Mouse (Mus musculus): ENCODE measurements at regions not wholly inside any gene's neighbourhood (a gene's known extent, or its start where the extent isn't known, plus 50 kb on each side); places are given as distances from the start of the nearest gene placed in this dataset.
A peak's percentile ranks its signal among the peaks of the same experiment; 100 is the strongest.

DNA sequence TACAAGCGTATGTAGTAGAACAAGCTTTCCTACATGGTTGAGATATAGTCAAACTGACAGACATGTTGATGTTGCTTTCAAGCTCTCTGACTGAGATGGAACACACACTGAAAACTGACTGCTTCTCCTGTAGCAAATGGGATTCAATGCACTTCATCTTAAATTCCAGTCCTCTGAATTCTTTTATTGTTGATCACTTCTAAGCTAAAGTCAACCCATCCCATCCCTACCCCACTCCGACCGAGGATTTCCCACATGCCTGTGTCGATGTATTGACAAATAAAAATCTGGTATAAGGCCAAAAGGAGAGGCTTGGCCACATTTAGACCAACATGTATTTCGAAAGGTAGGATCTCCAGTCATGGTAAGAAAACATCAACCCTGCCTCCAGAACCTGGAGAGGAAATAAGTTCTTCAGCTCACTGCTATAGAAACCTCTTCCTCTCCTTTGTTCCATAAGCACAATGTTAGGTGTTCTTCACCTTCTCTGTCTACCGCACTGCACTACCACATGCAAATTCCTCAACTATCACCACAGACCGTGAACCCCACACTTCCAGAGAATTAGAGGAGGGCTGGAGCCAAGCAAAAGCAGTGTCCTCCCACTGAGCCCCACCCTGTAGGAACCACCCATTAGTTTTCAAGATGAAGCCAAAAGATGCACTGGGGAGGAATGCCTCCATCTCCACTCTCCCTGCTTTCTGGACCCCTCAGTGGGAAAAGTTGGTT, 330.1 kb downstream of the Klf6 start:
- no peaks in the 10 kb centered on the region for H3K9me3 ChIP-seq (ENCODE audit: control insufficient read depth, low read length)
- no peak overlapping the region for H3K9ac ChIP-seq (ENCODE audit: low read length)
- no peak overlapping the region for H3K4me3 ChIP-seq (ENCODE audit: low read depth, low read length)
- DNase-seq (ENCODE audit: low spot score) (no peak), ATAC-seq (ENCODE audit: low FRiP score, low TSS enrichment) (peak; percentile 51; the same call in 1 of the 2 replicates)
- WGBS: 65% methylated on average over 7 of the region's 7 CpGs
- H3K27ac ChIP-seq (replicated peaks): peak overlapping the region; percentile 70
- 0 out of 2 replicates have a peak, but pooled peaks cover 5% of the 10 kb centered on the region for H3K4me1 ChIP-seq (replicated peaks; ENCODE audit: control insufficient read depth, insufficient read depth)
- H3K36me3 ChIP-seq (ENCODE audit: control insufficient read depth, insufficient read depth, low read length): no peaks in the 10 kb centered on the region
- no peak overlapping the region for H3K4me2 ChIP-seq (replicated peaks; ENCODE audit: low read depth)
- H3K27me3 ChIP-seq (ENCODE audit: control insufficient read depth, insufficient read depth, low read length): no peaks in the 10 kb centered on the region
- TF ChIP-seq EP300 (optimal IDR thresholded peaks at IDR 0.05) (no peak), CTCF (IDR thresholded peaks at IDR 0.05; ENCODE audit: low read depth) (no peak)

DNA sequence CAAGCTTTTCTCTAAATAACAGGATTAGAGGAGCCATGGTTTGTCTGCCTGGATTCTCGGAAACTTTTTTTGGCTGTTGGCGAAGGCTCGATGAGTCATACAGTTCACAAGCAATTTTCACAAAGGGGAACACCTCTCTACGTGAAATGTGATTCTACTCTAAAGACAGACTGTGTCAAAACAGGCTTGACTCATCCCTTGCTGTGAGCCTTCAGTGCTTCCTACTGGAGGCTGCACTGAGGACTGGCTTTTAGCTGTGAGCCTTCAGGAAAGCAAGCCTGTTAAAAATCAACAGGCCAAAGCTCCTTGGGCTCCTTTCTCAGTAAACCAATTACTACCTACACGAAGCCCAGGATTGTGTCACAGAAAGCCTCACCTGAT, 330.6 kb downstream of the Klf6 start:
- WGBS: 20% methylated on average over 5 of the region's 5 CpGs
- Histone ChIP-seq H3K27ac (replicated peaks) (peak overlapping the region; percentile 81), H3K9ac (ENCODE audit: low read length) (no peak overlapping the region), H3K4me1 (replicated peaks; ENCODE audit: control insufficient read depth, insufficient read depth) (0 out of 2 replicates have a peak, but pooled peaks cover 5% of the 10 kb centered on the region), H3K4me3 (ENCODE audit: low read depth, low read length) (no peak overlapping the region), H3K27me3 (ENCODE audit: control insufficient read depth, insufficient read depth, low read length) (no peaks in the 10 kb centered on the region), H3K36me3 (ENCODE audit: control insufficient read depth, insufficient read depth, low read length) (no peaks in the 10 kb centered on the region), H3K4me2 (replicated peaks; ENCODE audit: low read depth) (no peak overlapping the region), H3K9me3 (ENCODE audit: control insufficient read depth, low read length) (no peaks in the 10 kb centered on the region)
- DNase-seq (ENCODE audit: low spot score) (no peak), ATAC-seq (ENCODE audit: low FRiP score, low TSS enrichment) (peak; percentile 82)
- TF ChIP-seq CTCF (IDR thresholded peaks at IDR 0.05; ENCODE audit: low read depth): peak; percentile 24; the same call in 1 of the 2 replicates
- TF ChIP-seq EP300 (optimal IDR thresholded peaks at IDR 0.05): peak; percentile 57

DNA sequence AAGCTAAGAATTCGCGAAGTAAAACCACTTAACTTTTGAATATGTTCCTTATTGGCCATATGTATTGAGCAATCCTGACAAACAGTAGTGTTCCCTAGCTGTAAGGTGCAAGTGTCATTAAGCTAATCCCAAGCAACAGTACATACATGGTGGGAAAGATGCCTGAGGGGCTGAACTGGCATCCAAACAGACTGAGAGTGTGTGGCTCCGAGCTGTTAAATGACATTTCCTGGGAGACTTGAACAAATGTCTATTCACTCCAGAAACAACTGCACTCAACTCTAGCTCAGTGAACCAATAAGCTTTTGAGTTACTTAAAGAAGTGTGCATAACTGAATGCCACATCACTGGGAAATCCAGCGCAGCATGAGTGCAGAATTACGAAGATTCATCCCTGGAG, 335.4 kb downstream of the Klf6 start:
- H3K9me3 ChIP-seq (ENCODE audit: control insufficient read depth, low read length): no peaks in the 10 kb centered on the region
- H3K4me2 ChIP-seq (replicated peaks; ENCODE audit: low read depth): no peak overlapping the region
- H3K27me3 ChIP-seq (ENCODE audit: control insufficient read depth, insufficient read depth, low read length): no peaks in the 10 kb centered on the region
- ATAC-seq (ENCODE audit: low FRiP score, low TSS enrichment) (no peak), DNase-seq (ENCODE audit: low spot score) (no peak)
- no peak overlapping the region for H3K27ac ChIP-seq (replicated peaks)
- TF ChIP-seq EP300 (optimal IDR thresholded peaks at IDR 0.05) (no peak), CTCF (IDR thresholded peaks at IDR 0.05; ENCODE audit: low read depth) (no peak)
- 0 out of 2 replicates have a peak, but pooled peaks cover 5% of the 10 kb centered on the region for H3K4me1 ChIP-seq (replicated peaks; ENCODE audit: control insufficient read depth, insufficient read depth)
- H3K9ac ChIP-seq (ENCODE audit: low read length): no peak overlapping the region
- no peak overlapping the region for H3K4me3 ChIP-seq (ENCODE audit: low read depth, low read length)
- WGBS: 76% methylated on average over 5 of the region's 5 CpGs
- H3K36me3 ChIP-seq (ENCODE audit: control insufficient read depth, insufficient read depth, low read length): no peaks in the 10 kb centered on the region

GRCm38 (mm10) chr13:6199107-6199506, 337.8 kb downstream of the Klf6 start:
- H3K9ac ChIP-seq (ENCODE audit: low read length): no peak overlapping the region
- H3K9me3 ChIP-seq (ENCODE audit: control insufficient read depth, low read length): no peaks in the 10 kb centered on the region
- H3K27ac ChIP-seq (replicated peaks): peak overlapping the region; percentile 25; the same call in 1 of the 2 replicates
- ATAC-seq (ENCODE audit: low FRiP score, low TSS enrichment) (no peak), DNase-seq (ENCODE audit: low spot score) (no peak)
- WGBS: 59% methylated on average over 6 of the region's 6 CpGs
- no peaks in the 10 kb centered on the region for H3K36me3 ChIP-seq (ENCODE audit: control insufficient read depth, insufficient read depth, low read length)
- H3K4me2 ChIP-seq (replicated peaks; ENCODE audit: low read depth): no peak overlapping the region
- no peak overlapping the region for H3K4me3 ChIP-seq (ENCODE audit: low read depth, low read length)
- H3K27me3 ChIP-seq (ENCODE audit: control insufficient read depth, insufficient read depth, low read length): no peaks in the 10 kb centered on the region
- TF ChIP-seq EP300 (optimal IDR thresholded peaks at IDR 0.05): no peak
- TF ChIP-seq CTCF (IDR thresholded peaks at IDR 0.05; ENCODE audit: low read depth): no peak
- H3K4me1 ChIP-seq (replicated peaks; ENCODE audit: control insufficient read depth, insufficient read depth): no peaks in the 10 kb centered on the region

DNA sequence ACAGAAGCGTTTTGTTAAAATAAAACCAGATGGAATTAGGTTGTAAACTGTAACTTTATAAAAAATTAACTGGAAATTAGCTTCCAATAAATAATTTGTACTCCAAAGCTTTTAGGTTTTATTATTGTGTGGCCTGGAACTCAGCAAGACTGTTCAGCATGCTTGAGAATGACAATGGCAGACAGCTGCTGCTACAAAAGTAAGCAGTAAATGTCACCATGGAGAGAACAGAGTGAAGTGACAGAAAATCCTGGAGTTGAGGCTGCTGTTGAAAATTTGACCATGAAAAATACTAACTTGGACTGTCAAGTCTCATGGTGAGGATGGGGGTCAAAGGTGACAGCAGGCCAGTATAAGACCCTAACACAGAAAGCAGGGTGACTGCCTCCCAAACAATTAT, 340.2 kb downstream of the Klf6 start:
- 73% methylated on average over 1 of the region's 1 CpGs for WGBS

DNA sequence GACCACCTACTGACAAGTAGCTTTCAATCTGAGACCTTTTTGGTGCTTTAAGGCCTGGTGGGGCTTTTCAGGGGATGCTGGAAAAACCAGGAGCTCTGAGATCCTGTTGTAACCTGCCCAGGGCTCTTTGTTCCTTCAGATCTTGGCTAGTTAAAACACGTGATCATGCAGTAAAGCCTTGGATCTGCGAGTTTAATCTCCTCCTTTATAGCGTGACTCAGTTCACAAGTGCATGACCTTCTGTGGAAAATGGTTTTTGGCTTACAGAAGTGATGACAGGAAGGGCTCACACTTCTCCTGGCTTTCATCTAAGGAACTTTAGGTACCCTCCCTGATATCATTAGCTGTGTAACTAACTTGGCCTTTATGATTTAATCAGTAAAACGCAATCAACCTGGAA, 343.1 kb upstream of the Pitrm1 start:
- WGBS: 59% methylated on average over 4 of the region's 4 CpGs
- peak; percentile 82 for TF ChIP-seq EP300 (optimal IDR thresholded peaks at IDR 0.05)
- no peak for TF ChIP-seq CTCF (IDR thresholded peaks at IDR 0.05; ENCODE audit: low read depth)
- Histone ChIP-seq H3K4me1 (replicated peaks; ENCODE audit: control insufficient read depth, insufficient read depth) (no peaks in the 10 kb centered on the region), H3K4me2 (replicated peaks; ENCODE audit: low read depth) (no peak overlapping the region), H3K27ac (replicated peaks) (no peak overlapping the region), H3K27me3 (ENCODE audit: control insufficient read depth, insufficient read depth, low read length) (no peaks in the 10 kb centered on the region), H3K9ac (ENCODE audit: low read length) (no peak overlapping the region), H3K36me3 (ENCODE audit: control insufficient read depth, insufficient read depth, low read length) (no peaks in the 10 kb centered on the region), H3K9me3 (ENCODE audit: control insufficient read depth, low read length) (no peaks in the 10 kb centered on the region), H3K4me3 (ENCODE audit: low read depth, low read length) (no peak overlapping the region)
- DNase-seq (ENCODE audit: low spot score) (no peak), ATAC-seq (ENCODE audit: low FRiP score, low TSS enrichment) (peak; percentile 32; the same call in 1 of the 2 replicates)

More for the DNA sequence above, 340.2 kb downstream of the Klf6 start:
- H3K4me3 ChIP-seq (ENCODE audit: low read depth, low read length): no peak overlapping the region
- ATAC-seq (ENCODE audit: low FRiP score, low TSS enrichment) (no peak), DNase-seq (ENCODE audit: low spot score) (no peak)
- no peak overlapping the region for H3K4me2 ChIP-seq (replicated peaks; ENCODE audit: low read depth)
- no peaks in the 10 kb centered on the region for H3K4me1 ChIP-seq (replicated peaks; ENCODE audit: control insufficient read depth, insufficient read depth)
- no peak for TF ChIP-seq EP300 (optimal IDR thresholded peaks at IDR 0.05)
- TF ChIP-seq CTCF (IDR thresholded peaks at IDR 0.05; ENCODE audit: low read depth): no peak
- H3K9me3 ChIP-seq (ENCODE audit: control insufficient read depth, low read length): no peaks in the 10 kb centered on the region
- H3K9ac ChIP-seq (ENCODE audit: low read length): no peak overlapping the region
- H3K27ac ChIP-seq (replicated peaks): no peak overlapping the region
- H3K36me3 ChIP-seq (ENCODE audit: control insufficient read depth, insufficient read depth, low read length): no peaks in the 10 kb centered on the region
- no peaks in the 10 kb centered on the region for H3K27me3 ChIP-seq (ENCODE audit: control insufficient read depth, insufficient read depth, low read length)
